Mouse (Mus musculus): ENCODE results near the gene Marveld1. TPM values are rescaled to one million over a fixed set of nuclear protein-coding genes. Genes with fewer than 3 reads are reported as not detected.

The Marveld1 gene
- 10 to 100 TPM; 10.3 to 11.1 TPM for total RNA-seq (2021)
- long read RNA-seq, experiment 1, partial matches to known transcripts = 0 of 8 reads
- long read RNA-seq, experiment 1, other reads (novel, unspliced or antisense) = 2 of 8 reads
- long read RNA-seq, experiment 2, transcript Marveld1-201 (2 exons, 3,066 nt) = major isoform, 10 of 11 reads
- long read RNA-seq, experiment 2, partial matches to known transcripts = 0 of 11 reads
- long read RNA-seq, experiment 2, other reads (novel, unspliced or antisense) = 0 of 11 reads

DNA sequence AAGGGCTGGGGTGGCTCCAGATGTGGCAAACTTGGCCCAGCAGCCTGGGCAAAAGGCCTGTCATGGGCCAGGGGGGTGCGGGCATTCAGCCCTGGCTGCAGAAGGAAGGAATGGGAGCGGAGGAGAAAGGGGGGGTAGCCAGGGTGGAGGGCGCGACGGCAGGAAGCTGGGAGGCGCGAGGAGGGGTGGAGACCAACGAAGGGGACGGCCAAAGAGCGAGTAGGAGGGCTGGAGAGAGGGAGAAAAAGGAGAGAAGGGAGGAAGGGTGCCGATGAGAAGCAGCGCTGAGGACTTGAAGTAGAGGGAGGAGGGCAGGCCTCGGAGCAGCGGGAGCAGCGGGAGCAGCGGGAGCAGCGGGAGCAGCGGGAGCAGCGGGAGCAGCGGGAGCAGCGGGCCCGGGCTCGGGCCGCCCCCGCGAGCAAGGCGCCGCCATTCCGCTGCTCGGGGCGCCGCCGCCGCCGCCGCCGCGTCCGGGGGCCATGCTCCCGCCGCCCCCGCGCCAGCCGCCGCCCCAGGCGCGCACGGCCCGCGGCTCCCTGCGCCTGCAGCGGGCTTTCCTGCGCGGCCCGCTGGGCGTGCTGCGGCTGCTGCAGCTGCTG is at the start of gene Marveld1:
Gene Marveld1 (plus strand): TSS at position 231 of the 599 bp plus-strand sequence.
- intact Hi-C loops (cut with DNase I) = no loop called here
- DNase-seq (ENCODE audit: low spot score in 2 of 2) = peak in 1 of 2 experiments; percentile 48

DNA sequence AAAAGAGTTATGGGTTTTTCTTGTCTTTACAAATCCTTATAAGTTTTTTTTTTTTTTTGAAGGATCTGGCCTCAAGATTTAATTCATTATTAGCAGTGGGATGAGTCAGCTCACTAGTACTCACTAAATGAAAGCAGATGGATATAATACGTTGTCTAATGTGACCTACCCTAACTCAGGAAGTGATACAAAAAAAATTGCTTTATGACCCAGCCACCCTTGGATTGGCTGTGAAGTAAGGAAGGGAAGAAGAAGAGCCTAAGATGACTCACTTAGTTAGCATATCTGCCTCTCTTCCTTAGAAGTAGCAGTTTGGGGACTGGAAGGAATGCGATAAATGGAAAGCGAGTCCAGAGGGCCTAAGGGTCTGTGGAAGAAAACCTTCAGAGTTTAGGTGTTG is 47.8 kb upstream of the Marveld1 start:
- DNase-seq (ENCODE audit: low spot score in 2 of 2) = no peak
- intact Hi-C loops (cut with DNase I) = no loop called here

DNA sequence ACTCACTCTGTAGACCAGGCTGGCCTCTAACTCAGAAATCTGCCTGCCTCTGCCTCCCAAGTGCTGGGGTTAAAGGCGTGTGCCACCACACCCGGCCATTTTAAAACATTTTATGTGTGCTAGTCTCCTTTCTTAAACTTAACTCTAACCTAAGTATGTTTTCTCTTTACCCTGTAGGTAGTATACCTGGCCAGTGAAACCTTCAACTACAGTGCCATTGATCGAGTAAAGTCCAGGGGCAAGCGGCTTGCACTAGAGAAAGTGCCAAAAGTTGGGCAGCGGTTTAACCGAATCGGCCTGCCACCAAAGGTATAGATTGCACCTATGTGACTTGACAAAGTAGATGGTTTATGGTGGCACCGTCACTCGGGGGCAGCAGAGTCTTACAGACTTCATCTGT is 42.5 kb upstream of the Marveld1 start:
- intact Hi-C loops (cut with DNase I) = no loop called here
- DNase-seq (ENCODE audit: low spot score in 2 of 2) = no peak

DNA sequence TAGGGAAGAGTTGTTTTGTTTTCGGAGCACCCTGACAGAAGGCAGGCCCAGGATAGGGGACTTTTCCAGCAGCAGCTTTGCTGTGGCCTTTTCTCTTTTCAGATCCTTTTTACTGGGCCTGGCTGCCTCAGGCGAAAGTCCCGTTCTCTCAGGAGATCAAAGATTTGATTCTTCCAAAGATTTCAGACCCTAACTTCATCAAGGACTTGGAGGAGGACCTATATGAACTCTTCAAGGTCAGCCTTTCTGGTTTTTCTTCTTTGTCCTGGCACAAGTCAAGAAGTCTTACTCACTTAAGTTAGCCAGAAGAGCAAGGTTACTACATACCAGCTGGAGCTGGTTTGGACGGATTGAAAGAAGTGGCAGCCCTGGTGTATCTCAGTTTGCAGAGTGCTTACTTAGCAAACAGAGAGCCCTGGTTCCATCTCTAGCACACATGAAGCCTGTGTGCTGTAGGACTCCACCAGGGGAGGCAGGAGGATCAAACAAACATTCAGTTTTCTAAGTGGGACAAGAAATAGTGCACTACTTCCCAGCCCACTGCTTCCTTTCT is 31.3 kb upstream of the Marveld1 start:
- DNase-seq (ENCODE audit: low spot score in 2 of 2) = no peak
- intact Hi-C loops (cut with DNase I) = no loop called here

DNA sequence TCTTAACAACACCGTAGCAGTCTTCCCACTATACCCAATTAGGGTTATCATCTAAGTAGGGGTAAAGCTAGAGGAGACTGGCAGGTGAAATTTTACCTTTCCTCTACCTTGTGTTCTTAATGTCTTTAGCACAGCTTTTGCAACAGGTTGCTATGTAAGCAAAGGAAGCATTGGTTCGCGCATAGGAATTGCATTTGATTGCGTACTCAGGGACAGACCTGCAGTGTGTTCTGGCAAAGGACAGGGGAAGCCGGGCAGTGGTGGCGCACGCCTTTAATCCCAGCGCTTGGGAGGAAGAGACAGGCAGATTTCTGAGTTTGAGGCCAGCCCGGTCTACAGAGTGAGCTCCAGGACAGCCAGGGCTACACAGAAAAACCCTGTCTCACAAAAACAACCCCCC is 29.1 kb upstream of the Marveld1 start:
- intact Hi-C loops (cut with DNase I) = no loop called here
- no peak for DNase-seq (ENCODE audit: low spot score in 2 of 2)

DNA sequence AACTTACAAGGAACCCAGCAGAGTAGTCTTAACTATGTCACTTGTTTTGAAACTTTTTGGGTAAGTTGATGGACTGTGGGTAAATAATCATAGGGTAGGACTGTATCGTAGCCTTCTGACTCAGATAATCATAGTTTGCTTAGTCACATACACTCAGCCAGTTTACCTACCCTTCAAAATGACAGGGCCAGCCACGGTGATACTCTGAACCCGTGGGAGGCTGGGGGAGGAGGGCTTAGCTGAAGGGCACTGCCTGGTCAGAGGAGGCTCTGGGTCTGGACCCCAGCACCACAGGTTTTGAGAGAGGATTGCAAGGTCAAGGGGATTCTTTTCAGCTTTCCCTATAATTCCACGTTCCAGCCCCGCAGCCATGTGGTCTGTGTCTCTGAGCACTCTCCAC is 28.6 kb upstream of the Marveld1 start:
- DNase-seq (ENCODE audit: low spot score in 2 of 2) = no peak
- intact Hi-C loops (cut with DNase I) = no loop called here

DNA sequence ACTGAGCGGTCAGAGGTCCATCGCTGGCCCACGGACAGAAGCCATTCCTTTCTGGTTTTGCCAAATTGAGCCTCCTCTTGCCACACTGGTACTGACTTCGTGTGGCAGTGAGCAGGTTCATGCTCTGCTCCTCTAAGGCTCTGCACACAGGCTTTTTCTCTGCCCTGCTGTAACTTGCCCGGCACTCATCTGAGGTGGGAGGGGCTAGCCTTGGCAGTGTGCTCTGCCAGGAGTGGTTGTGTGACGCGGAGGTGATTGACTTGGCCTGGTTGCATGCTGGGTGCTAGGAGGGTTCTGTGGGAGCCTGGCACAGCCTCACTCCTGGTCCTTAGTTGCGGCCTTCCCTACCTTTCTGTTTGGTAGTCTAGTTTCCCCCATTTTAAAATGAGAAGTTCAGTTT is 26.7 kb upstream of the Marveld1 start:
- no peak for DNase-seq (ENCODE audit: low spot score in 2 of 2)
- intact Hi-C loops (cut with DNase I) = no loop called here

DNA sequence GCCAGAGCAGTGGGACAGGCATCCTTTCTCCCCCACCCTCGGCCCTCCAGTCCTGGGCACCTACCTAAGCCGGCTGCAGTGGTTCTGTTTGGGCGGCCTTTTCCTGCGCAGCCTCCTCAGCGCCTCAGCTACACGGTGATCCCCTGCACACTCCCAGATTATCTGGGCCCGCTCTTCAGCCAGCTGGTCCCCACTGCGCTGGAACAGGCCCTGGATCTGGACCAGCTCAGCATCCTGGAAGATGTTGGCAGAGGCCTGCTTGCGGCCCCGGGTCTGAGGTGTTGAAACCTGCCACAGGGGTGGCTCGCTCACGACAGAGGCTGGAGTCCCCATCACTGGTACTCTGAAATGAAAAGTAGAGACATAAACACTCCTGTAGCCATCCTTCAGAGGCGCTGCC is 22.5 kb upstream of the Marveld1 start:
- DNase-seq (ENCODE audit: low spot score in 2 of 2) = no peak
- intact Hi-C loops (cut with DNase I) = no loop called here

DNA sequence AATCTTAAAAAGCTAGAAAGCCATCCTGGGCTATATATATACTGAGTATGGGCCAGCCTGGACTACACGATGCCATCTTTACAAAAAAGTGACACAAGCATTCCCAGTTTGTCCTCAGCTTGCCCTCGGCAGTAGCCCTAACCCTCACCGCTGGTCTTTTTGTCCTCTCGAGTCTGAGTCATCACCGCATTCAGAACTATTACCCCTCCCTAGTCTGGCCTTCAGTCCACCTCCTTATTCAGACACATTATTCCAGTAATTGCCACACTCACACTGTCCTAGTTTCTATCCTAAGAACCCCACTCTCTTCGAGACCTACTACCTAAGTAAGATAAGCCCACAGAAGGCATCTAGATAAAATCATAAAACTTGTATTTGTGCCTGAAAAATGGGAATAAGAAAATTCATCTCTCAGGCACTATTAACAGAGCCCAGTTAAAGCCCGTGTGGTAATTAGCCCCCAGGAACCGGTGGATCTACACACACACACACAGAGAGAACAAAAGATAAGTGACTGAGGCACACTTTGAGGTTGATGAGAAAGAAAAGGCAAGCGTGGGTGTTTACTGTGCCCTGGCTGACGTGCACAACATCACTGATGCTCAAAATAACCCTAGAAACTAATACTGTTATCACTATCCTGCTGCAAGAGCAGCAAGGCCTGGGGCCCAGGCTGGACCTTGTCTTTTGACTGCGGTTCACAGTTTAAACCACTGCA is 21.5 kb upstream of the Marveld1 start:
- DNase-seq (ENCODE audit: low spot score in 2 of 2) = no peak
- intact Hi-C loops (cut with DNase I) = no loop called here

DNA sequence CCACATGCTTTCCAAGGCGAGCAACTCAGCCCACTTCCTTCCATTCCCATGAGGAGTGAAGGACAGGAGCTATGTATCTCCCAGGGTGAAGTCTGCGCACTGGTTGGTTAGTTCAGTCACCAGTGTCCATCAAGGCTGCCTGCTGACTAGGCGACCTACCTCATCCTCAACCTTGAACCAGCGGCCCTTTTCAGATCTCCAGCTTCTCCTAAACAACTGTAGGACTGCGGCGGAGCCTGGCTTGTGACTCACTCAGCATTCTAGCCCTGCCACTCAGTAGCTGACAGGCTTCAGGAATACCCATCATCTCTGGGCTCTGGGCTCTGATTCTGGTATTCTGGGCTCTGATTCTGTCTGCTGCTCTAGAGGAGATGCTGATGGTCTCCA is 21.0 kb upstream of the Marveld1 start:
- intact Hi-C loops (cut with DNase I) = no loop called here
- DNase-seq (ENCODE audit: low spot score in 2 of 2) = no peak

DNA sequence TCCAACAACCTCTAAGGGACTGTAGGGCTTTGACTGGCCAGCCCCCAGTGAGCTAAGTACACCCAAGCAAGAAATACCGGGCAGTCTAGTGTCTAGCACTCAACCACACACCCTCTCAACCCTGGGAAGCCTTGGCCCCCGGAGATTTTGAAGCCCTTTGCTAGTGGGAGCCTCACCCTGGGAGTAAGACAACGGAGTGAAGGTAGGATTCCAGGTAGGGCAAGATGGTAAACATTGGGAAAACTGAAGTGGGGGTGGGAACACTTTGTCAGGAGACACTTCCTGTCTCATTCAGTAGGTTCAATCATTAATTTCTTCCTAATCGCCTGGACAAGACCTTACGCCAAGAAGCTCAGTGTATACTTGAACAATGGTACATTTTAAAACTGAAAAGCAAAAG is 20.2 kb upstream of the Marveld1 start:
- intact Hi-C loops (cut with DNase I) = no loop called here
- no peak for DNase-seq (ENCODE audit: low spot score in 2 of 2)

DNA sequence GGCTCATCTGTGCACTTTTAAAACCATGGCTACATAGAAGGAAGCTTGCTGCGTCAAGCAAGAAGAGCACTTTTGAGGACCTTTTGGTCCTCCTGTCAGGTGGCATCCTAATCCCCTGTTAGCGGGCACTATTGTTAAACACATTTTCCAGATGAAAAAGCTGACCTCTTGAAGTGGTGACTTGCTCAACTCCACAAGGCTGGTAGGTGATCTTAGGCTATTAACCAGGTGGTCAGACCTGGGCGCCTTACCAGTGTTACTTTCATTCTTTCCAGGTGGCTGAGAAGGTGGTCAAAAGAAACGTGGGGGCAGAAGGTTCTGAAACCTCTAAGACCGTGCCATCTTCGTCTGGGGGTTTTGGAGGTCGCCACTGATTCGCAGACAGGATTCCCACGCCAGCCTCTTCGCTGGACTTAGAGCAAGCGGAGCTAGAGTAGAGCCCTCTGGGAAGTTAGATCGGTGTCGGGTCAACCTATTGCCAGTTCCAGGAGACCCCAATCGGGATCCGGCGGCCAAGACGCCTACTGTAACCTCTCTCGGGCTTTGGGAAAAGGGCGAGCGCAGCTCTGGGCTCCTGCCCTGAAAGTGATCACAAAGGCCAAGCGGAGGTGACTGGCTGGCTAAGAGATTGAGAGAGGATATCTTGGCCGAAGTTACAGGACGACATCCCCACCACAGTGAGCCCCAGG is 19.0 kb upstream of the Marveld1 start:
- intact Hi-C loops (cut with DNase I) = loop anchor here (2.0 kb wide), 1 partner anchor 37 kb away; the partner anchor contains the start of gene Pi4k2a
- DNase-seq (ENCODE audit: low spot score in 2 of 2) = no peak

DNA sequence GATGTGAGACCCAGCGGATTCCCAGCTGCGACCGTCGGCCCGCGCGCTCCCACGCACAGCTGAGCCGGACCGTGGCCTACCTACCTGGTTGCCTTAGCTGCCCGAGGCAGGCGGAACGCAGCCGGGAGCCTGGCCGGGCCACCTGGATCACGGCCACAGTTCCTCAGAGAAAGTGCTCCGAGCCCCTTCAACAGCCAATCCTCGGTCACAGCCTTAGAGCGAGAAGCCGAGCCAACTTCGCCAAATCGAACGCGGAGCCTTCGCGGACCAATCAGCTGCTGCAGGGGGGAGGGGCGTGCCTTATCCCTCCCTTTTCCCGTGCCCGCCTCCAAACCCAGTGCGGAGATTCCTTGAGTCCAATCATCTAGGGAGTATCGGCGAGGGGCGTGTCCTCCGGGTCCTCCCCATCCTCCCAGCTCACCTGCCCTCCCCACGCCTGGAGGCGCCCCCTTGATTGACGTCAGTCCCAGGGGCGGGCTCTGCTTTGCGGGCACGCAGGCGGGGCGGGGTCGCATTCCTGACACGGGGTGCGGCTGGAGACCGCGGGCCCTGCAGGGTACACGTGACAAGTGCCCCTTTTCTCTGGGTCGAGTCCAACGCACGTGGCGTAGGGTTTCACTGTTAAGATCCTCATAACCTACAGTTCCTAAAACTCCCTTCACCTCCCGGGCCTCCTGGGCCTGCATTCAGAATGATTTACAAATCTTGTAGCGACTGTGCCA is 18.3 kb upstream of the Marveld1 start, which contains the start of gene Avpi1:
Gene Avpi1 (minus strand): TSS at position 273 of the 722 bp plus-strand sequence.
- intact Hi-C loops (cut with DNase I) = loop anchor here (2.0 kb wide), 1 partner anchor 38 kb away; the partner anchor contains the start of gene Pi4k2a
- DNase-seq (ENCODE audit: low spot score in 2 of 2) = peak; percentile 98 to 99

DNA sequence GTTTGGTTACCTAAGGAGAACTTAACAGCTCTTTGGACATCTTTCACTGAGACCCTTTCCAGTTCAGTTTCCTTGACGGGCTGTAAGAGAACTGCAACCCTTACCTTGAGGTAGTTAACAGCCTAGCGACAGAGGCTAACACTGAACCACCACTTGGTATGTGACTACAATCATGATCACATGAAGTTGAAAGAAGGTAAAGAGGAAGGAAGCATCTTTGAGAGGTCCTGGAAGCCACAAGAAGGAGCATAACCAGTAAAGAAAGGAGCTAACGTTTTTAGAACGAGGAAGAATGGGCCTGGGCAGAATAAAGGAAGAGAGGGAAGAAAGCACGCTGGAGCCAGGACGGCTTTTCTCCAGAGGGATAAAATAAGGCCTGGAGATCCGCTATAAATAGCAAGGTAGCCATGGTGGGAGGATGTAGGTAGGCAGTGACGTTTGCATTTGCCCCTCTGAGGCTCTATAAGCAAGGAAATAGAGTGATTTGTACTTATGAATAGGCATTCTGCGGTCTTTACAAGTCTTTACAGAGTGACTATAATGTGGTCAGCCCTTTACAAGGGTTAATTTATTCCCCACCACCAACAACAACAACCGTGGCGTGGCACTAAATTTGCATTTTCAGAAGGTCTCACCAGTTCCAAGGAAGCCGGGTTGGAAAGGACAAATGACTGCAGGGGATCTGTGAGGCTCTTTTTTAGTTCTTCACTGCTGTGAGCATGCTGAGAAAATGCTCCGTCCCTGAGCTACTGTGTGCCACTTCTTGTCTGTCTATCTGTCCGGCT is 17.5 kb upstream of the Marveld1 start:
- intact Hi-C loops (cut with DNase I) = loop anchor here (2.0 kb wide), 1 partner anchor 39 kb away; the partner anchor contains the start of gene Pi4k2a
- DNase-seq (ENCODE audit: low spot score in 2 of 2) = peak in 1 of 2 experiments; percentile 52

DNA sequence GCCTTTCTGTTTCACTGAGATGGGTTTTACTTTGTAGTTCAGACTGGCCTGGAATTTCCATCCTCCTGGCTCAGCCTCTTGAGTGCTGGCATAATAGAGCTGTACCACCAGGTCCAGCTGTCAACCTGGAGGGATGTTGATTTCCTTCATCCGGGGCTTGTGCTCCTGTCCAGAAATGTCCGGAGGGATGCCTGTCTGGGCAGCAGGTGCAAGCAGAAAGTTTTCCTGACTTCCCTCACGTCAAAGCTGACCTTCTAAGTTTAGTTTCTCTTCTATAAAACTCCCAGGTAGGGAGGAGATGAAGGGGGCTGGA is 16.9 kb upstream of the Marveld1 start:
- no peak for DNase-seq (ENCODE audit: low spot score in 2 of 2)
- intact Hi-C loops (cut with DNase I) = no loop called here

DNA sequence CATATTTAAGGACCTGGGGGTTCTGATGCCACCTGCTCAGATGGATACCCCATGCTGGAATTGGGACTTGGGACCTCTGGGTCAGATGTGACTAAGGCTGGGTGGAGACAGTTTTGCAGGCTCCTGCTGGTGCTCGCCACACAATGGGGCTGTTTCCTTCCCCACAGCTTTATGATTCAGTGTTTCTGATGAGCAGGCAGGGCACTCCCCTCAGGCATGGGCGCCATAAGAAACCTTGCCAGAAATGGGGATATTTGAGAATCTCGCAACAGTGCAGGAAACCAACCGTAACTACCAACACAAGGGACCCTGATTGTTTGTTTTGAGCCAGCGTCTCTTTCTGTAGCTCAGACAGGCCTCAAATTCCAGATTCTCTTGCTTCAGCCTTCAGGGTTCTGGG is 16.1 kb upstream of the Marveld1 start:
- intact Hi-C loops (cut with DNase I) = no loop called here
- no peak for DNase-seq (ENCODE audit: low spot score in 2 of 2)

DNA sequence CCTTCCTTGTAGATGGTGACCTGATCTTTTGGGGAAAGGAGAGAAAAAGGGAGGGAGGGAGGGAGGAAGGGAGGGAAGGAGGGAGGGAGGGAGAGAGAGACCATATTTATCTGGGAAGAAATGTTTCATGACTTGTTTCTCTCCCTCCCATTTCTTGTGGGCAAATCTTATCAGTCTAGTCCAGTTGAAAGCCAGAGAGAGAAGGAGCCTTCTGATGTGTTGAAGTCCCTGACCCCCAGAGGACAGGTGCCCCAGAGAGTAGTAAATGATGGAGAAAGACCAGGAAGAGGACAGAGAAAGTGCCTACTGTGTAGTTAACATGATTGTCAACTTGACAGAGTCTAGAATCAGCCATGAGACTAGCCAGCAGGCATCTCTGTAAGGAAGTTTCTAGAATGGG is 12.1 kb upstream of the Marveld1 start:
- intact Hi-C loops (cut with DNase I) = no loop called here
- DNase-seq (ENCODE audit: low spot score in 2 of 2) = no peak

DNA sequence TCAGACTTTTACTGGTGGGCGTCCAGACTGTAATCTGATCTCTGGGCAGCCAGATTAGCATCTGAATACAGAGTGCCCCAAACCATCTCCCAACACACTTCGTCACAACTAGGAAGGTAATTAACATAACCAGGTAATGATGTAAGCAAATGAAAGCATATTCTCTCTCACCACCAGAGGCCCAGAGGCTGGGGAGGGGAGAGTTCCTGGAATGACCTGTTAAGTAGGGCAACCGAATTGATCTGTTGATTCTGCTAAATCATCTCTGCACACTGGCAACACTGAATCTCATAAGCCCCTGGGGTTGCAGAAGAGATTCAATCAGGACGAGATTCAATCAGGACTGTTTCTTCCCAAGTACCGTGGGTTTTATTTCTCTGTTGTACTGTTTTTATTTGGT is 11.1 kb upstream of the Marveld1 start:
- intact Hi-C loops (cut with DNase I) = no loop called here
- no peak for DNase-seq (ENCODE audit: low spot score in 2 of 2)

Data from left cerebral cortex, postnatal 14 days (tissue).